Mouse (Mus musculus): Measurements from ENCODE around the gene Cep164. TPM values are rescaled to one million over a fixed set of nuclear protein-coding genes. Genes with fewer than 3 reads are reported as not detected.
"Not testable (repeated sequence)": the region's sequence is repeated elsewhere in the genome, so short reads cannot be mapped to it uniquely, and the experiment has no call there.

The Cep164 gene
- polyA plus RNA-seq, 1 experiment from 2014 or later: 15.2 TPM

- Histone ChIP-seq H3K4me1 (replicated peaks) (peaks cover 42% of the 10 kb centered on the region), H3K4me2 (no peak overlapping the region), H3K4me3 (no peak overlapping the region), H3K27ac (replicated peaks) (no peak overlapping the region), H3K36me3 (no peaks in the 10 kb centered on the region), H3K9me3 (no peaks in the 10 kb centered on the region), H3K9ac (no peak overlapping the region), H3K27me3 (no peaks in the 10 kb centered on the region)
- ATAC-seq (ENCODE audit: low read depth): no peak
- 77% methylated on average over 5 of the region's 5 CpGs for WGBS
Measured at GRCm38 (mm10) chr9:45846891-45847460, 18.5 kb upstream of the Cep164 start.

- not testable (repeated sequence) for H3K9me3 ChIP-seq; H3K27ac ChIP-seq (replicated peaks); H3K4me2 ChIP-seq; H3K9ac ChIP-seq; H3K36me3 ChIP-seq; H3K4me3 ChIP-seq; H3K27me3 ChIP-seq; ATAC-seq (ENCODE audit: low read depth)
- H3K4me1 ChIP-seq (replicated peaks): peaks cover 50% of the 10 kb centered on the region
- 68% methylated on average over 2 of the region's 2 CpGs for WGBS
Measured at GRCm38 (mm10) chr9:45846176-45846575, 17.7 kb upstream of the Cep164 start.

- Histone ChIP-seq H3K4me3 (no peak overlapping the region), H3K9ac (no peak overlapping the region), H3K9me3 (no peaks in the 10 kb centered on the region), H3K4me2 (no peak overlapping the region), H3K4me1 (replicated peaks) (peaks cover 51% of the 10 kb centered on the region), H3K27ac (replicated peaks) (no peak overlapping the region), H3K36me3 (0 out of 2 replicates have a peak, but pooled peaks cover 3% of the 10 kb centered on the region), H3K27me3 (no peaks in the 10 kb centered on the region)
- WGBS: 85% methylated on average over 3 of the region's 3 CpGs
- ATAC-seq (ENCODE audit: low read depth): no peak
Measured at GRCm38 (mm10) chr9:45845541-45845940, 17.1 kb upstream of the Cep164 start.

- Histone ChIP-seq H3K9me3 (no peaks in the 10 kb centered on the region), H3K27me3 (no peaks in the 10 kb centered on the region), H3K4me1 (replicated peaks) (peaks cover 50% of the 10 kb centered on the region), H3K9ac (no peak overlapping the region), H3K4me2 (no peak overlapping the region), H3K27ac (replicated peaks) (no peak overlapping the region), H3K4me3 (no peak overlapping the region), H3K36me3 (0 out of 2 replicates have a peak, but pooled peaks cover 3% of the 10 kb centered on the region)
- WGBS: 91% methylated on average over 1 of the region's 1 CpGs
- no peak for ATAC-seq (ENCODE audit: low read depth)
Measured at GRCm38 (mm10) chr9:45843780-45844179, 15.3 kb upstream of the Cep164 start.

- Histone ChIP-seq H3K27ac (replicated peaks) (no peak overlapping the region), H3K27me3 (no peaks in the 10 kb centered on the region), H3K36me3 (0 out of 2 replicates have a peak, but pooled peaks cover 3% of the 10 kb centered on the region), H3K4me2 (no peak overlapping the region), H3K4me1 (replicated peaks) (peaks cover 51% of the 10 kb centered on the region), H3K4me3 (no peak overlapping the region), H3K9me3 (no peaks in the 10 kb centered on the region), H3K9ac (no peak overlapping the region)
- 88% methylated on average over 5 of the region's 5 CpGs for WGBS
- ATAC-seq (ENCODE audit: low read depth): no peak
Measured at GRCm38 (mm10) chr9:45843007-45843406, 14.5 kb upstream of the Cep164 start.

GRCm38 (mm10) chr9:45841458-45841857, 13.0 kb upstream of the Cep164 start:
- Histone ChIP-seq H3K36me3 (0 out of 2 replicates have a peak, but pooled peaks cover 3% of the 10 kb centered on the region), H3K4me1 (replicated peaks) (peaks cover 53% of the 10 kb centered on the region), H3K9ac (no peak overlapping the region), H3K27me3 (no peaks in the 10 kb centered on the region), H3K4me2 (peak overlapping the region; percentile 99), H3K27ac (replicated peaks) (no peak overlapping the region), H3K4me3 (0 out of 2 replicates have a peak overlapping the region, but pooled peaks have one; percentile 97), H3K9me3 (no peaks in the 10 kb centered on the region)
- no peak for ATAC-seq (ENCODE audit: low read depth)
- 80% methylated on average over 6 of the region's 6 CpGs for WGBS

GRCm38 (mm10) chr9:45840331-45840730, 11.8 kb upstream of the Cep164 start:
- Histone ChIP-seq H3K36me3 (0 out of 2 replicates have a peak, but pooled peaks cover 3% of the 10 kb centered on the region), H3K27me3 (no peaks in the 10 kb centered on the region), H3K4me2 (peak overlapping the region; percentile 99), H3K9me3 (no peaks in the 10 kb centered on the region), H3K27ac (replicated peaks) (no peak overlapping the region), H3K4me3 (peak overlapping the region; percentile 97), H3K9ac (peak overlapping the region; percentile 98), H3K4me1 (replicated peaks) (peaks cover 48% of the 10 kb centered on the region)
- WGBS: 82% methylated on average over 5 of the region's 5 CpGs
- ATAC-seq (ENCODE audit: low read depth): no peak

GRCm38 (mm10) chr9:45839982-45840300, 11.4 kb upstream of the Cep164 start:
- Histone ChIP-seq H3K4me3 (peak overlapping the region; percentile 97), H3K4me2 (peak overlapping the region; percentile 99), H3K4me1 (replicated peaks) (peaks cover 47% of the 10 kb centered on the region), H3K27me3 (no peaks in the 10 kb centered on the region), H3K27ac (replicated peaks) (no peak overlapping the region), H3K9me3 (no peaks in the 10 kb centered on the region), H3K9ac (peak overlapping the region; percentile 98), H3K36me3 (0 out of 2 replicates have a peak, but pooled peaks cover 3% of the 10 kb centered on the region)
- WGBS: 74% methylated on average over 7 of the region's 7 CpGs
- 0 out of 2 replicates have a peak, but pooled peaks have one; percentile 2 for ATAC-seq (ENCODE audit: low read depth)

GRCm38 (mm10) chr9:45839139-45839981, 10.9 kb upstream of the Cep164 start:
- Histone ChIP-seq H3K9me3 (no peaks in the 10 kb centered on the region), H3K4me2 (peak overlapping the region; percentile 99), H3K36me3 (0 out of 2 replicates have a peak, but pooled peaks cover 3% of the 10 kb centered on the region), H3K4me1 (replicated peaks) (peaks cover 47% of the 10 kb centered on the region), H3K27ac (replicated peaks) (peak overlapping the region; percentile 83), H3K27me3 (no peaks in the 10 kb centered on the region), H3K4me3 (peak overlapping the region; percentile 97), H3K9ac (peak overlapping the region; percentile 98)
- 0 out of 2 replicates have a peak, but pooled peaks have one; percentile 8 for ATAC-seq (ENCODE audit: low read depth)
- 16% methylated on average over 17 of the region's 17 CpGs for WGBS

GRCm38 (mm10) chr9:45838434-45839138, 10.1 kb upstream of the Cep164 start, which contains the start of gene Bace1:
Gene Bace1, plus strand, starts transcription at chr9:45838580.
- Histone ChIP-seq H3K27me3 (no peaks in the 10 kb centered on the region), H3K27ac (replicated peaks) (peak within 1 kb of the TSS; percentile 83), H3K36me3 (0 out of 2 replicates have a peak, but pooled peaks cover 3% of the 10 kb centered on the region), H3K9me3 (no peaks in the 10 kb centered on the region), H3K9ac (peak within 1 kb of the TSS; percentile 98), H3K4me3 (peak within 1 kb of the TSS; percentile 97), H3K4me1 (replicated peaks) (peaks cover 47% of the 10 kb centered on the region), H3K4me2 (peak within 1 kb of the TSS; percentile 99)
- under 1% methylated on average over 40 of the region's 40 CpGs for WGBS
- peak; percentile 91 for ATAC-seq (ENCODE audit: low read depth)

GRCm38 (mm10) chr9:45838069-45838433, 9.6 kb upstream of the Cep164 start:
- peak overlapping the region; percentile 99; the same call in 1 of the 2 replicates for H3K4me2 ChIP-seq
- no peak overlapping the region for H3K27ac ChIP-seq (replicated peaks)
- peaks cover 44% of the 10 kb centered on the region for H3K4me1 ChIP-seq (replicated peaks)
- no peaks in the 10 kb centered on the region for H3K9me3 ChIP-seq
- WGBS: 32% methylated on average over 4 of the region's 4 CpGs
- ATAC-seq (ENCODE audit: low read depth): no peak
- H3K27me3 ChIP-seq: no peaks in the 10 kb centered on the region
- no peak overlapping the region for H3K9ac ChIP-seq
- 0 out of 2 replicates have a peak, but pooled peaks cover 3% of the 10 kb centered on the region for H3K36me3 ChIP-seq
- peak overlapping the region; percentile 97 for H3K4me3 ChIP-seq

- no peak overlapping the region for H3K4me2 ChIP-seq
- 88% methylated on average over 2 of the region's 2 CpGs for WGBS
- ATAC-seq (ENCODE audit: low read depth): no peak
- H3K36me3 ChIP-seq: no peaks in the 10 kb centered on the region
- no peak overlapping the region for H3K9ac ChIP-seq
- peaks cover 3% of the 10 kb centered on the region; the same call in 1 of the 2 replicates for H3K4me1 ChIP-seq (replicated peaks)
- no peak overlapping the region for H3K4me3 ChIP-seq
- H3K9me3 ChIP-seq: no peaks in the 10 kb centered on the region
- H3K27me3 ChIP-seq: no peaks in the 10 kb centered on the region
- H3K27ac ChIP-seq (replicated peaks): no peak overlapping the region
Measured at GRCm38 (mm10) chr9:45833461-45833860, 5.0 kb upstream of the Cep164 start.

Data from neural tube, embryonic 13.5 days (tissue).